Mouse (Mus musculus) intestine, embryonic 15.5 days (tissue): ENCODE data around the gene Serpina3k. TPM values are rescaled to one million over a fixed set of nuclear protein-coding genes. Genes with fewer than 3 reads are reported as not detected.

ENCODE experiments used
- polyA plus RNA-seq: library from polyadenylated mRNA; unstranded; fragments of >200 nt; fragmentation: Nextera tagmentation; extraction: Ambion mirVana; gene quantifications from 2 replicates; pipeline ENCODE4 v1.2.1, GENCODE M21; 2015

The Serpina3k gene
- polyA plus RNA-seq, 1 experiment from 2014 or later: not detected

Other genes starting within 250 kb of the Serpina3k start
- gene Serpina5, start 237.4 kb upstream of the Serpina3k start, polyA plus RNA-seq: not detected in 2 replicates
- gene Serpina3a, start 225.8 kb upstream of the Serpina3k start, polyA plus RNA-seq: not detected in 2 replicates
- gene Serpina3b, start 210.5 kb upstream of the Serpina3k start, polyA plus RNA-seq: not detected in 2 replicates
- not detected in 2 replicates for gene Serpina3c, start 184.6 kb upstream of the Serpina3k start, polyA plus RNA-seq
- 0.32 and 0.44 TPM in 2 replicates for gene Serpina3f, start 123.9 kb upstream of the Serpina3k start, polyA plus RNA-seq
- gene Serpina3g, start 102.2 kb upstream of the Serpina3k start, polyA plus RNA-seq: 4.9 and 5.0 TPM in 2 replicates
- gene Serpina3i, start 75.4 kb upstream of the Serpina3k start, polyA plus RNA-seq: 0.16 TPM in 1 of 2 replicates, not detected in the other
- gene Serpina3j, start 23.9 kb upstream of the Serpina3k start, polyA plus RNA-seq: not detected in 2 replicates
- gene Serpina3m, start within 50 bp of the Serpina3k start, polyA plus RNA-seq: not detected in 2 replicates
- 0.08 and 0.11 TPM in 2 replicates for gene Serpina3n, start 68.2 kb downstream of the Serpina3k start, polyA plus RNA-seq
- 0.40 and 0.64 TPM in 2 replicates for gene Gsc, start 134.8 kb downstream of the Serpina3k start, polyA plus RNA-seq